Mouse (Mus musculus) MEL (cell line): Measurements from ENCODE around the gene Afg1l. TPM values are rescaled to one million over a fixed set of nuclear protein-coding genes. Genes with fewer than 3 reads are reported as not detected.

Experiments used
- DNase-seq: peaks from one replicate; pipeline ENCODE4 v3.0.0; 2011; ENCODE audit warnings: low read depth, low spot score
- H3K27ac ChIP-seq: 2 replicates; pipeline ENCODE4 v1.5.1; 2012; ENCODE audit warnings: low read depth, mild to moderate bottlenecking, control low read depth, low read length, moderate library complexity; ENCODE audit not compliant: control insufficient read depth
- H3K27me3 ChIP-seq, 2 experiments: fragments of 150-350 bp in 1 of 2; sonication (generic) in 1 of 2; 2 replicates each; pipeline ENCODE4 v1.6.1; 2012; ENCODE audit warnings: low read length in 2 of 2, mild to moderate bottlenecking in 2 of 2, improper control_type of control experiment in 1 of 2, moderate library complexity in 1 of 2; ENCODE audit not compliant: insufficient read depth in 2 of 2, control insufficient read depth in 1 of 2
- H3K36me3 ChIP-seq, 2 experiments: 2 replicates each; pipeline ENCODE4 v1.6.1; 2012 to 2014; ENCODE audit warnings: low read length in 2 of 2, improper control_type of control experiment in 1 of 2, inconsistent platforms in 1 of 2, mild to moderate bottlenecking in 1 of 2; ENCODE audit not compliant: insufficient read depth in 2 of 2, control insufficient read depth in 1 of 2
- H3K4me1 ChIP-seq, 2 experiments: fragments of 150-350 bp in 1 of 2; sonication (generic) in 1 of 2; 2 replicates each; pipeline ENCODE4 v1.6.1; 2012; ENCODE audit warnings: low read length in 2 of 2, improper control_type of control experiment in 1 of 2, mild to moderate bottlenecking in 1 of 2; ENCODE audit not compliant: insufficient read depth in 2 of 2, control insufficient read depth in 1 of 2
- H3K4me3 ChIP-seq, 2 experiments: fragments of 150-350 bp in 1 of 2; sonication (generic) in 1 of 2; 2 replicates each; pipeline ENCODE4 v1.5.1; 2012; ENCODE audit warnings: low read depth in 2 of 2, low read length in 2 of 2, mild to moderate bottlenecking in 2 of 2, moderate library complexity in 2 of 2, control low read depth in 1 of 2, improper control_type of control experiment in 1 of 2; ENCODE audit not compliant: control insufficient read depth in 1 of 2, insufficient read depth in 1 of 2
- H3K79me2 ChIP-seq: 2 replicates; pipeline ENCODE4 v1.6.1; 2012; ENCODE audit warnings: mild to moderate bottlenecking, low read length, moderate library complexity; ENCODE audit not compliant: control insufficient read depth, poor library complexity, insufficient read depth
- H3K9ac ChIP-seq: 2 replicates; pipeline ENCODE4 v1.6.1; 2012; ENCODE audit warnings: low read depth, mild to moderate bottlenecking, control low read depth, low read length, moderate library complexity; ENCODE audit not compliant: control insufficient read depth, poor library complexity, severe bottlenecking
- H3K9me3 ChIP-seq: fragments of 150-350 bp; sonication (generic); replicated peaks from 2 replicates; pipeline ENCODE4 v1.6.1; 2012; ENCODE audit warnings: mild to moderate bottlenecking, low read length, improper control_type of control experiment, moderate library complexity; ENCODE audit not compliant: insufficient read depth
- BHLHE40 ChIP-seq: IDR thresholded peaks from 2 replicates; pipeline ENCODE4 v1.6.1; 2012; ENCODE audit warnings: low read depth, mild to moderate bottlenecking, inconsistent platforms, low read length, improper control_type of control experiment, borderline replicate concordance
- CHD1 ChIP-seq: IDR thresholded peaks from 2 replicates; pipeline ENCODE4 v1.6.1; 2012; ENCODE audit warnings: low read depth, mild to moderate bottlenecking, inconsistent platforms, low read length, improper control_type of control experiment
- E2F4 ChIP-seq: IDR thresholded peaks from 2 replicates; pipeline ENCODE4 v1.6.1; 2011; ENCODE audit warnings: low read depth, low read length, improper control_type of control experiment, borderline replicate concordance
- ELF1 ChIP-seq: IDR thresholded peaks from 2 replicates; pipeline ENCODE4 v1.6.1; 2014; ENCODE audit warnings: low read depth, mild to moderate bottlenecking, inconsistent platforms, low read length, improper control_type of control experiment, moderate library complexity
- ETS1 ChIP-seq: IDR thresholded peaks from 2 replicates; pipeline ENCODE4 v1.6.1; 2012; ENCODE audit warnings: low read depth, mild to moderate bottlenecking, inconsistent platforms, low read length, improper control_type of control experiment, moderate library complexity
- GATA1 ChIP-seq: IDR thresholded peaks from 2 replicates; pipeline ENCODE4 v1.6.1; 2011; ENCODE audit warnings: low read depth, low read length, improper control_type of control experiment
- HCFC1 ChIP-seq: IDR thresholded peaks from 2 replicates; pipeline ENCODE4 v1.6.1; 2012; ENCODE audit warnings: low read depth, mild to moderate bottlenecking, inconsistent platforms, low read length, improper control_type of control experiment, moderate library complexity
- JUND ChIP-seq: IDR thresholded peaks from 2 replicates; pipeline ENCODE4 v1.6.1; 2011; ENCODE audit warnings: low read depth, mild to moderate bottlenecking, improper control_type of control experiment, low read length
- KAT2A ChIP-seq: conservative IDR thresholded peaks from 2 replicates; pipeline ENCODE4 v1.6.1; 2012; ENCODE audit warnings: low read depth, low read length, improper control_type of control experiment, inconsistent platforms
- MAFK ChIP-seq: IDR thresholded peaks from 2 replicates; pipeline ENCODE4 v1.6.1; 2011; ENCODE audit warnings: low read depth, mild to moderate bottlenecking, low read length, improper control_type of control experiment, borderline replicate concordance
- MAX ChIP-seq: IDR thresholded peaks from 2 replicates; pipeline ENCODE4 v1.6.1; 2011; ENCODE audit warnings: low read length, improper control_type of control experiment
- MAZ ChIP-seq: IDR thresholded peaks from 2 replicates; pipeline ENCODE4 v1.6.1; 2012; ENCODE audit warnings: low read depth, mild to moderate bottlenecking, inconsistent platforms, low read length, improper control_type of control experiment
- MXI1 ChIP-seq: IDR thresholded peaks from 2 replicates; pipeline ENCODE4 v1.6.1; 2011; ENCODE audit warnings: mild to moderate bottlenecking, low read depth, low read length, improper control_type of control experiment
- MYB ChIP-seq: IDR thresholded peaks from 2 replicates; pipeline ENCODE4 v1.6.1; 2011; ENCODE audit warnings: mild to moderate bottlenecking, low read depth, low read length, improper control_type of control experiment
- POLR2A ChIP-seq, 2 experiments: IDR thresholded peaks; 2 replicates each; pipeline ENCODE4 v1.6.1; 2011 to 2012; ENCODE audit warnings: low read length in 2 of 2, mild to moderate bottlenecking in 2 of 2, control low read depth in 1 of 2, improper control_type of control experiment in 1 of 2, low read depth in 1 of 2, moderate library complexity in 1 of 2; ENCODE audit not compliant: control insufficient read depth in 1 of 2, insufficient read depth in 1 of 2, poor library complexity in 1 of 2
- POLR2AphosphoS5 ChIP-seq: IDR thresholded peaks from 2 replicates; pipeline ENCODE4 v1.6.1; 2012; ENCODE audit warnings: low read depth, borderline replicate concordance, mild to moderate bottlenecking, inconsistent platforms, low read length, moderate library complexity, mixed read lengths
- RAD21 ChIP-seq: IDR thresholded peaks from 2 replicates; pipeline ENCODE4 v1.6.1; 2011; ENCODE audit warnings: mild to moderate bottlenecking, low read depth, low read length, improper control_type of control experiment
- SIN3A ChIP-seq: IDR thresholded peaks from 2 replicates; pipeline ENCODE4 v1.6.1; 2012; ENCODE audit warnings: low read length, improper control_type of control experiment, inconsistent platforms
- SMC3 ChIP-seq: IDR thresholded peaks from 2 replicates; pipeline ENCODE4 v1.6.1; 2011; ENCODE audit warnings: low read depth, low read length, improper control_type of control experiment
- TAL1 ChIP-seq: IDR thresholded peaks from 2 replicates; pipeline ENCODE4 v1.6.1; 2012; ENCODE audit warnings: mild to moderate bottlenecking, inconsistent platforms, low read length, moderate library complexity, mixed read lengths
- UBTF ChIP-seq: IDR thresholded peaks from 2 replicates; pipeline ENCODE4 v1.6.1; 2012; ENCODE audit warnings: low read depth, mild to moderate bottlenecking, inconsistent platforms, low read length, improper control_type of control experiment, moderate library complexity, borderline replicate concordance; ENCODE audit not compliant: insufficient read depth
- USF1 ChIP-seq: IDR thresholded peaks from 2 replicates; pipeline ENCODE4 v1.6.1; 2014; ENCODE audit warnings: low read depth, mild to moderate bottlenecking, inconsistent platforms, low read length, improper control_type of control experiment, moderate library complexity
- ZKSCAN1 ChIP-seq: IDR thresholded peaks from 2 replicates; pipeline ENCODE4 v1.6.1; 2012; ENCODE audit warnings: low read depth, mild to moderate bottlenecking, inconsistent platforms, low read length, improper control_type of control experiment, moderate library complexity
- polyA plus RNA-seq, 2 experiments: library from polyadenylated mRNA; stranded (reverse) in 1 of 2; unstranded in 1 of 2; fragments of >175 nt in 1 of 2; fragments of >200 nt in 1 of 2; gene quantifications; 2 replicates each; pipeline versions ENCODE4 v1.2.1 to v1.2.4; 2012; ENCODE audit warnings: low replicate concordance in 2 of 2, low read depth in 1 of 2; ENCODE audit not compliant: insufficient read length in 2 of 2, insufficient read depth in 1 of 2, missing spikeins in 1 of 2
- total RNA-seq: library from RNA; depleted of rRNA; stranded (reverse); fragments of 300-350 nt; gene quantifications from 2 replicates; pipeline ENCODE4 v1.2.3, GENCODE M21; 2012

The Afg1l gene
- total and polyA plus RNA-seq, 3 experiments = 3.4 to 3.7 TPM; not detected in 1

GRCm38 (mm10) chr10:42276507-42277345, 201.6 kb downstream of the Afg1l start, which contains the start of gene Foxo3 (continued):
- TF ChIP-seq POLR2A (IDR thresholded peaks at IDR 0.05; ENCODE audit: control insufficient read depth in 1 of 2, insufficient read depth in 1 of 2, low read depth in 1 of 2, low read length in 2 of 2, poor library complexity in 1 of 2) = peak; percentile 54 to 72; a peak in 3 of 4 replicates
- TF ChIP-seq MYB = no peak
- TF ChIP-seq MAX = 0 out of 2 replicates have a peak, but pooled peaks have one; percentile 22
- no peak; the same call in 1 of the 2 replicates for TF ChIP-seq KAT2A
- peak; percentile 75; the same call in 1 of the 2 replicates for TF ChIP-seq UBTF
- TF ChIP-seq TAL1 = no peak
- TF ChIP-seq ELF1 = peak; percentile 68
- peak; percentile 95 for TF ChIP-seq MAZ
- TF ChIP-seq HCFC1 = peak; percentile 79
- no peak for TF ChIP-seq JUND
- no peak for TF ChIP-seq ZKSCAN1
- no peak for TF ChIP-seq POLR2AphosphoS5
- TF ChIP-seq RAD21 = no peak
- peak; percentile 89 for TF ChIP-seq SIN3A
- TF ChIP-seq GATA1 = no peak
- no peak for TF ChIP-seq E2F4
- no peak for TF ChIP-seq MAFK
- 0 out of 2 replicates have a peak, but pooled peaks have one; percentile 33 for TF ChIP-seq CHD1
- no peak; the same call in 1 of the 2 replicates for TF ChIP-seq SMC3
- TF ChIP-seq ETS1 = peak; percentile 71
- peak; percentile 83 for TF ChIP-seq BHLHE40
- TF ChIP-seq, all 39 proteins: peak for 17

- TF ChIP-seq MXI1 (peak; percentile 26), MAX (peak; percentile 3; the same call in 1 of the 2 replicates), POLR2AphosphoS5 (no peak), USF1 (peak; percentile 13; the same call in 1 of the 2 replicates), SIN3A (peak; percentile 91), ELF1 (no peak)
- peaks cover 31% of the 10 kb centered on the region for H3K79me2 ChIP-seq
- H3K9me3 ChIP-seq = no peaks in the 10 kb centered on the region
- H3K27me3 ChIP-seq = no peaks in the 10 kb centered on the region
- H3K27ac ChIP-seq = peak overlapping the region; percentile 74
- peaks cover 17 to 23% of the 10 kb centered on the region in 2 experiments for H3K4me1 ChIP-seq
- peak; percentile 81 for DNase-seq
- peak overlapping the region; percentile 89 for H3K9ac ChIP-seq
- H3K36me3 ChIP-seq = peaks cover 0 to 20% of the 10 kb centered on the region in 2 experiments; a peak in 3 of 4 replicates
- peak overlapping the region; percentile 67 to 91 for H3K4me3 ChIP-seq
Observed at GRCm38 (mm10) chr10:42275871-42276501, 202.4 kb downstream of the Afg1l start.
